Comparison of ENCODE assay signal across 10 mouse cellular contexts in genomic region chr10:73099846-73100241, GRCm38 (mm10). TPM values are rescaled to one million over a fixed set of nuclear protein-coding genes. Genes with fewer than 3 reads are reported as not detected.
DNase-seq lines count a peak whose midpoint lies in the region; ATAC-seq and TF ChIP-seq lines count a peak whose summit lies in the region.
"Had no signal": no experiment of that assay in that cellular context is flagged by ENCODE, and none has a peak within 500 bp of the region (broad histone marks: within the 10 kb centered on the region; RNA-seq: fewer than 3 reads in every experiment).

No protein-coding gene starts in this region.

- H3K4me2 ChIP-seq in embryonic facial prominence, embryonic 13.5 days = peak overlapping the region; percentile 97
- peak overlapping the region; percentile 95 for H3K4me2 ChIP-seq in neural tube, embryonic 12.5 days (replicated peaks)

- peak overlapping the region; percentile 68 for H3K9ac ChIP-seq in embryonic facial prominence, embryonic 13.5 days
- peak overlapping the region; percentile 62 for H3K9ac ChIP-seq in neural tube, embryonic 12.5 days

- intact Hi-C loops in left cerebral cortex, postnatal 36 days (cut with DNase I) = loop anchor here (5.0 to 10.0 kb wide), 6 partner anchors 448 to 1745 kb away; partner anchors contain the start of gene Zwint

- H3K79me3 ChIP-seq in C2C12 (ENCODE audit: low read depth) = no peaks in the 10 kb centered on the region

- ATAC-seq in embryonic facial prominence, embryonic 13.5 days (ENCODE audit: insufficient number of reproducible peaks, insufficient read depth, low FRiP score, low TSS enrichment, low read depth) = no peak
- ATAC-seq in neural tube, embryonic 12.5 days (ENCODE audit: low FRiP score, low read depth) = peak; percentile 73
- ATAC-seq in megakaryocyte, adult 5-6 weeks (ENCODE audit: poor library complexity, severe bottlenecking) = no peak

- peaks cover 17% of the 10 kb centered on the region for H3K4me1 ChIP-seq in embryonic facial prominence, embryonic 13.5 days
- peaks cover 15% of the 10 kb centered on the region; the same call in 1 of the 2 replicates for H3K4me1 ChIP-seq in neural tube, embryonic 12.5 days

- TF ChIP-seq CTCF in C2C12 (IDR thresholded peaks at IDR 0.05; ENCODE audit: control insufficient read depth, insufficient read depth, insufficient read length) = no peak

- WGBS in embryonic facial prominence, embryonic 13.5 days = 1% methylated on average over 36 of the region's 37 CpGs
- under 1% methylated on average over 37 of the region's 37 CpGs for WGBS in neural tube, embryonic 12.5 days

- no peaks in the 10 kb centered on the region for H3K27me3 ChIP-seq in C2C12 (ENCODE audit: control insufficient read depth, insufficient read depth, insufficient read length)
- H3K27me3 ChIP-seq in embryonic facial prominence, embryonic 13.5 days = peaks cover 75% of the 10 kb centered on the region
- H3K27me3 ChIP-seq in neural tube, embryonic 12.5 days (replicated peaks) = peaks cover 43% of the 10 kb centered on the region

- DNase-seq in gastrocnemius, postnatal 10 days = peak; percentile 9
- DNase-seq in gastrocnemius, adult 8-10 months (ENCODE audit: low spot score in 2 of 2) = no peak
- peak; percentile 50 to 63 for DNase-seq in left cerebral cortex, postnatal 36 days (ENCODE audit: low spot score in 2 of 2)
- no peak for DNase-seq in T-cell, adult 2 months (ENCODE audit: low spot score)

- H3ac ChIP-seq in C2C12 (ENCODE audit: control insufficient read depth, insufficient read length, low read depth) = peak overlapping the region; percentile 69

- no peaks in the 10 kb centered on the region for H3K36me3 ChIP-seq in C2C12 (ENCODE audit: control insufficient read depth, insufficient read depth)
- no peaks in the 10 kb centered on the region for H3K36me3 ChIP-seq in embryonic facial prominence, embryonic 13.5 days
- H3K36me3 ChIP-seq in neural tube, embryonic 12.5 days = no peaks in the 10 kb centered on the region
- H3K36me3 ChIP-seq: G1E had no signal

- no peak overlapping the region for H3K27ac ChIP-seq in embryonic facial prominence, embryonic 13.5 days
- no peak overlapping the region for H3K27ac ChIP-seq in neural tube, embryonic 12.5 days

- H3K79me2 ChIP-seq in C2C12 (ENCODE audit: control insufficient read depth, insufficient read depth) = no peaks in the 10 kb centered on the region

- H3K4me3 ChIP-seq in C2C12 (ENCODE audit: insufficient read depth, poor library complexity, severe bottlenecking) = peak overlapping the region; percentile 2
- peak overlapping the region; percentile 59 for H3K4me3 ChIP-seq in embryonic facial prominence, embryonic 13.5 days
- H3K4me3 ChIP-seq in neural tube, embryonic 12.5 days = peak overlapping the region; percentile 62

- no peaks in the 10 kb centered on the region for H3K9me3 ChIP-seq in embryonic facial prominence, embryonic 13.5 days
- H3K9me3 ChIP-seq in neural tube, embryonic 12.5 days = no peaks in the 10 kb centered on the region

TF ChIP-seq in C2C12, 6 proteins besides CTCF, POLR2A, EP300 and RAD21:
- TF ChIP-seq USF1 (IDR thresholded peaks at IDR 0.05; ENCODE audit: low read depth) (no peak), MYOD1 (IDR thresholded peaks at IDR 0.05; ENCODE audit: control insufficient read depth, insufficient read length, low read depth) (no peak), MAX (IDR thresholded peaks at IDR 0.05) (no peak), CEBPB (IDR thresholded peaks at IDR 0.05; ENCODE audit: low read depth) (no peak), FOSL1 (IDR thresholded peaks at IDR 0.05; ENCODE audit: insufficient read depth, low read length, poor library complexity, severe bottlenecking) (no peak), MYOG (IDR thresholded peaks at IDR 0.05; ENCODE audit: control insufficient read depth, extremely low read depth, insufficient read length) (no peak)

RNA-seq across cellular contexts. Expression of gene Pcdh15, which starts 0.7 kb away (rescaled TPM):
- total RNA-seq in gastrocnemius, postnatal 10 days (2021) = under 1 TPM; 0.14 to 0.41 TPM
- under 1 TPM; 0.04 to 0.54 (median 0.33) TPM for total RNA-seq in gastrocnemius, adult 8-10 months (2022)
- polyA plus RNA-seq in C2C12 (2012; fragmentation: generic; extraction: Trizol) = 0.54 TPM
- 6.4 and 6.6 TPM in 2 replicates for polyA plus RNA-seq in embryonic facial prominence, embryonic 13.5 days (2015; fragmentation: Nextera tagmentation; extraction: Ambion mirVana)
- total RNA-seq in left cerebral cortex, postnatal 36 days (2021) = 10 to 100 TPM; 22.4 to 33.8 TPM
- polyA plus RNA-seq in neural tube, embryonic 12.5 days (2016; fragmentation: Nextera tagmentation; extraction: Ambion mirVana) = 7.1 and 7.7 TPM in 2 replicates
- total RNA-seq in megakaryocyte, adult 5-6 weeks (2015) = not detected in 2 replicates
- not detected in 2 replicates for total RNA-seq in megakaryocyte, adult 5-6 weeks (2017)
- total RNA-seq: hematopoietic stem cell, adult 5-6 weeks had no signal
- polyA plus RNA-seq: G1E had no signal

Comparison
In these comparisons a context has a peak if more than half of its experiments do, and no peak if none do; other contexts are left out.
1. DNase-seq: peak in gastrocnemius, postnatal 10 days (single experiment) and left cerebral cortex, postnatal 36 days (2 of 2); none in gastrocnemius, adult 8-10 months (0 of 2) and T-cell, adult 2 months (single experiment).
2. H3K4me3 ChIP-seq: peak in every context shown above with its lines; median percentile 62 in neural tube, embryonic 12.5 days; 59 in embryonic facial prominence, embryonic 13.5 days; 2 in C2C12.
3. RNA of gene Pcdh15, which starts 0.7 kb away (total RNA-seq): 22.4 to 33.8 TPM in left cerebral cortex, postnatal 36 days; 0.04 to 0.54 TPM in gastrocnemius, adult 8-10 months, 0.14 to 0.41 TPM in gastrocnemius, postnatal 10 days and not detected in megakaryocyte, adult 5-6 weeks; every median in the first group is over 10 times any median in the second.